Mouse (Mus musculus) layer of hippocampus, adult 18-20 months (tissue): Measurements from ENCODE around the gene Ep400. TPM values are rescaled to one million over a fixed set of nuclear protein-coding genes. Genes with fewer than 3 reads are reported as not detected.

Experiments used
- DNase-seq, 2 experiments: peaks; one replicate each; pipeline ENCODE4 v3.0.0; 2022; ENCODE audit warnings: low spot score in 2 of 2
- long read RNA-seq: library from polyadenylated mRNA; stranded (forward); transcript quantifications from one replicate; pipeline ENCODE4 v2.0.0, GENCODE M21; 2021
- total RNA-seq, 2 experiments: library from RNA; stranded (reverse); gene quantifications; 2 replicates each; pipeline ENCODE4 v1.2.3; 2021

Ep400 gene
- 100 to 1,000 TPM; 108 to 114 TPM for total RNA-seq
- long read RNA-seq, partial matches to known transcripts: 16 of 20 reads
- long read RNA-seq, other reads (novel, unspliced or antisense): 4 of 20 reads

- peak; percentile 100 for DNase-seq
These were observed at the start of gene Ep400 for GRCm38 (mm10) chr5:110770448-110771158. TSS of gene Ep400 (minus strand) at chr5:110770717.

- peak; percentile 99 for DNase-seq
These were observed 39.3 kb upstream of the Ep400 start, which contains the start of gene Ulk1 for GRCm38 (mm10) chr5:110809667-110810325. TSS of gene Ulk1 (minus strand) at chr5:110810097.

GRCm38 (mm10) chr5:110808821-110809666 lies 38.5 kb upstream of the Ep400 start:
- no peak for DNase-seq

- DNase-seq: peak; percentile 64 to 78
These were observed 37.6 kb upstream of the Ep400 start for GRCm38 (mm10) chr5:110808061-110808631.

GRCm38 (mm10) chr5:110807453-110807852 lies 36.9 kb upstream of the Ep400 start:
- DNase-seq: no peak

GRCm38 (mm10) chr5:110806676-110807075 lies 36.2 kb upstream of the Ep400 start:
- no peak for DNase-seq

- DNase-seq: no peak
These were observed 35.6 kb upstream of the Ep400 start for GRCm38 (mm10) chr5:110806154-110806553.

GRCm38 (mm10) chr5:110804012-110804743 lies 33.7 kb upstream of the Ep400 start:
- no peak for DNase-seq

- DNase-seq: no peak
These were observed 32.3 kb upstream of the Ep400 start for GRCm38 (mm10) chr5:110802809-110803208.

GRCm38 (mm10) chr5:110802186-110802585 lies 31.7 kb upstream of the Ep400 start:
- no peak for DNase-seq

GRCm38 (mm10) chr5:110801036-110801624 lies 30.6 kb upstream of the Ep400 start:
- DNase-seq: no peak

- no peak for DNase-seq
These were observed 27.2 kb upstream of the Ep400 start for GRCm38 (mm10) chr5:110797696-110798095.

GRCm38 (mm10) chr5:110794363-110794762 lies 23.8 kb upstream of the Ep400 start:
- DNase-seq: no peak

- peak in 1 of 2 experiments; percentile 43 for DNase-seq
These were observed 18.2 kb upstream of the Ep400 start for GRCm38 (mm10) chr5:110788684-110789083.

- peak in 1 of 2 experiments; percentile 68 for DNase-seq
These were observed 15.7 kb upstream of the Ep400 start for GRCm38 (mm10) chr5:110786081-110786835.

- no peak for DNase-seq
These were observed 12.6 kb upstream of the Ep400 start for GRCm38 (mm10) chr5:110783150-110783549.

GRCm38 (mm10) chr5:110781529-110782238 lies 11.2 kb upstream of the Ep400 start:
- DNase-seq: no peak

GRCm38 (mm10) chr5:110780761-110781528 lies 10.4 kb upstream of the Ep400 start:
- DNase-seq: no peak
